Mouse (Mus musculus): ENCODE data around the gene Spp2. TPM values are rescaled to one million over a fixed set of nuclear protein-coding genes. Genes with fewer than 3 reads are reported as not detected.
"Not testable (repeated sequence)": the region's sequence is repeated elsewhere in the genome, so short reads cannot be mapped to it uniquely, and the experiment has no call there.

Gene Spp2
- total RNA-seq, 2 experiments from 2014 or later, result not detected

GRCm38 (mm10) chr1:88432601-88433000 lies 25.8 kb downstream of the Spp2 start:
- ATAC-seq (replicated peaks; ENCODE audit: poor library complexity, severe bottlenecking), result no peak

GRCm38 (mm10) chr1:88433096-88433883 lies 26.5 kb downstream of the Spp2 start:
- ATAC-seq (replicated peaks; ENCODE audit: poor library complexity, severe bottlenecking), result peak; percentile 100

GRCm38 (mm10) chr1:88434057-88434456 lies 27.3 kb downstream of the Spp2 start:
- ATAC-seq (replicated peaks; ENCODE audit: poor library complexity, severe bottlenecking), result no peak

GRCm38 (mm10) chr1:88437206-88438126 lies 30.7 kb downstream of the Spp2 start:
- no peak for ATAC-seq (replicated peaks; ENCODE audit: poor library complexity, severe bottlenecking)

- no peak for ATAC-seq (replicated peaks; ENCODE audit: poor library complexity, severe bottlenecking)
Measured at GRCm38 (mm10) chr1:88443383-88443782, 36.6 kb downstream of the Spp2 start.

- ATAC-seq (replicated peaks; ENCODE audit: poor library complexity, severe bottlenecking), result no peak; the same call in 1 of the 2 replicates
Measured at GRCm38 (mm10) chr1:88445400-88445799, 38.6 kb downstream of the Spp2 start.

GRCm38 (mm10) chr1:88446270-88447030 lies 39.7 kb downstream of the Spp2 start:
- no peak for ATAC-seq (replicated peaks; ENCODE audit: poor library complexity, severe bottlenecking)

GRCm38 (mm10) chr1:88447483-88447882 lies 40.7 kb downstream of the Spp2 start:
- ATAC-seq (replicated peaks; ENCODE audit: poor library complexity, severe bottlenecking), result no peak

GRCm38 (mm10) chr1:88448094-88448493 lies 41.3 kb downstream of the Spp2 start:
- ATAC-seq (replicated peaks; ENCODE audit: poor library complexity, severe bottlenecking), result not testable (repeated sequence)

GRCm38 (mm10) chr1:88449741-88450140 lies 43.0 kb downstream of the Spp2 start:
- ATAC-seq (replicated peaks; ENCODE audit: poor library complexity, severe bottlenecking), result no peak

GRCm38 (mm10) chr1:88450668-88451067 lies 43.9 kb downstream of the Spp2 start:
- ATAC-seq (replicated peaks; ENCODE audit: poor library complexity, severe bottlenecking), result no peak

- ATAC-seq (replicated peaks; ENCODE audit: poor library complexity, severe bottlenecking), result no peak
Measured at GRCm38 (mm10) chr1:88452198-88452597, 45.4 kb downstream of the Spp2 start.

GRCm38 (mm10) chr1:88454703-88455102 lies 47.9 kb downstream of the Spp2 start:
- no peak for ATAC-seq (replicated peaks; ENCODE audit: poor library complexity, severe bottlenecking)

GRCm38 (mm10) chr1:88455761-88456160 lies 49.0 kb downstream of the Spp2 start:
- ATAC-seq (replicated peaks; ENCODE audit: poor library complexity, severe bottlenecking), result no peak

GRCm38 (mm10) chr1:88456451-88457072 lies 49.8 kb downstream of the Spp2 start:
- peak; percentile 75 for ATAC-seq (replicated peaks; ENCODE audit: poor library complexity, severe bottlenecking)

GRCm38 (mm10) chr1:88459196-88459595 lies 52.4 kb downstream of the Spp2 start:
- no peak for ATAC-seq (replicated peaks; ENCODE audit: poor library complexity, severe bottlenecking)

- no peak for ATAC-seq (replicated peaks; ENCODE audit: poor library complexity, severe bottlenecking)
Measured at GRCm38 (mm10) chr1:88459655-88460054, 52.9 kb downstream of the Spp2 start.

- no peak for ATAC-seq (replicated peaks; ENCODE audit: poor library complexity, severe bottlenecking)
Measured at GRCm38 (mm10) chr1:88461096-88461495, 54.3 kb downstream of the Spp2 start.

GRCm38 (mm10) chr1:88462484-88462883 lies 55.7 kb downstream of the Spp2 start:
- 0 out of 2 replicates have a peak, but pooled peaks have one; percentile 30 for ATAC-seq (replicated peaks; ENCODE audit: poor library complexity, severe bottlenecking)

GRCm38 (mm10) chr1:88463241-88463640 lies 56.5 kb downstream of the Spp2 start:
- ATAC-seq (replicated peaks; ENCODE audit: poor library complexity, severe bottlenecking), result no peak
